Comparison of ENCODE assay signal across 9 mouse cellular contexts in the genomic region with DNA sequence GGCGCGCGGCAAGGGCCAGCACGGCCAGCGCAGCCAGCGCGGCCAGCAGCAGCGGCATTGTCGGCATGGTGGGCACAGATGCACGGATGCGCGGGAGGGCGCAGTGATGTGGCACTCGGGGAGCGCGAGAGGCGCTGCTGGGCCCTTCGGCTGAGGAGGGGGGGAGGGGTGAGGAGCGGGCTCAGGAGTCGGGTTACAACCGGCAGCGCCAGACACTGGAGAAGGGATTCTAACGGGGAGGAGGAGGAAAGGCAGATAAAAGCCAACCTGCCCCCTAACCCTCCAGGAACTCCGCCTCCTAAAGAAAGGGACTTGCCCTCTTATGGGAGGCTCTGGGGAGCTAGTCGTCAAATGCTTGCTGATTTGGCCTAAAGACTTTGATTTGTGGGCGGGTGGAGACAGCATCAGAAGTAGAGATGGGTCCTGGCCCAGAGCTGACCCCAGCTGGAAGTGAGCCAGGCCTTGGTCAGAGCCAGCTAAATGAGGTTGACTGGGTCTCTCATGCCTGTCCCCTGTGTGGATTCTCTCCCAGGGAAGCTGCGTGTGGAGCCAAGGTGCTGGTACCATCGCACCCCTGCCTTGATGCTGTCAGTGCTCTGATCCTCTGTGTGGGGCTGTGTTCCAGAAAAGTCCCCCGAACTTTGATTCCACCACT. TPM values are rescaled to one million over a fixed set of nuclear protein-coding genes. Genes with fewer than 3 reads are reported as not detected.
A peak's percentile ranks its signal among the peaks of the same experiment; 100 is the strongest.
DNase-seq lines count a peak whose midpoint lies in the region; ATAC-seq and TF ChIP-seq lines count a peak whose summit lies in the region.
"Had no signal": no experiment of that assay in that cellular context is flagged by ENCODE, and none has a peak within 500 bp of the region (broad histone marks: within the 10 kb centered on the region; RNA-seq: fewer than 3 reads in every experiment).

Gene Cpz (minus strand): TSS at position 230 of the 655 bp plus-strand sequence.

- H3K27me3 ChIP-seq in lung, embryonic 14.5 days (ENCODE audit: insufficient read depth, low read length): peaks cover 16% of the 10 kb centered on the region; the same call in 1 of the 2 replicates
- H3K27me3 ChIP-seq in hindbrain, embryonic 10.5 days (ENCODE audit: insufficient read depth, poor library complexity, severe bottlenecking): peaks cover 62% of the 10 kb centered on the region
- no peaks in the 10 kb centered on the region for H3K27me3 ChIP-seq in testis, adult 2 months (ENCODE audit: control insufficient read depth, insufficient read depth, low read length)

- TF ChIP-seq CTCF in lung, embryonic 14.5 days (IDR thresholded peaks at IDR 0.05; ENCODE audit: low read depth): peak; percentile 50
- TF ChIP-seq CTCF in testis, adult 2 months (IDR thresholded peaks at IDR 0.05; ENCODE audit: control insufficient read depth, insufficient read depth, insufficient replicate concordance, low read depth, low read length): no peak

- peak; percentile 90 for ATAC-seq in lung, embryonic 14.5 days (ENCODE audit: insufficient read depth)

- H3K9ac ChIP-seq in lung, embryonic 14.5 days: peak within 1 kb of the TSS; percentile 30
- H3K9ac ChIP-seq: liver, embryonic 15.5 days had no signal

- TF ChIP-seq POLR2A in testis, adult 2 months (IDR thresholded peaks at IDR 0.05; ENCODE audit: control insufficient read depth, low read depth, low read length): peak; percentile 46

- 2% methylated on average over 29 of the region's 29 CpGs for WGBS in lung, embryonic 14.5 days
- 2% methylated on average over 29 of the region's 29 CpGs for WGBS in hindbrain, embryonic 10.5 days

- peak within 1 kb of the TSS; percentile 59 for H3K4me2 ChIP-seq in lung, embryonic 14.5 days
- H3K4me2 ChIP-seq: liver, embryonic 15.5 days had no signal

- H3K4me1 ChIP-seq in lung, embryonic 14.5 days (ENCODE audit: insufficient read depth): peaks cover 6% of the 10 kb centered on the region
- peaks cover 30% of the 10 kb centered on the region for H3K4me1 ChIP-seq in hindbrain, embryonic 10.5 days (replicated peaks)
- peaks cover 16% of the 10 kb centered on the region for H3K4me1 ChIP-seq in testis, adult 2 months (ENCODE audit: control insufficient read depth, insufficient read depth, low read length)
- H3K4me1 ChIP-seq: liver, embryonic 15.5 days had no signal

- no peaks in the 10 kb centered on the region for H3K9me3 ChIP-seq in lung, embryonic 14.5 days (ENCODE audit: low read depth, low read length)
- H3K9me3 ChIP-seq in hindbrain, embryonic 10.5 days: no peaks in the 10 kb centered on the region
- H3K9me3 ChIP-seq: liver, embryonic 15.5 days had no signal

- peak within 1 kb of the TSS; percentile 27 for H3K4me3 ChIP-seq in lung, embryonic 14.5 days (ENCODE audit: low read depth, low read length)
- H3K4me3 ChIP-seq in hindbrain, embryonic 10.5 days: peak within 1 kb of the TSS; percentile 52
- H3K4me3 ChIP-seq in testis, adult 2 months (ENCODE audit: control insufficient read depth, low read depth, low read length): peak within 1 kb of the TSS; percentile 23
- H3K4me3 ChIP-seq: liver, embryonic 15.5 days had no signal

- no peak within 1 kb of the TSS for H3K27ac ChIP-seq in lung, embryonic 14.5 days (ENCODE audit: low read depth)
- peak within 1 kb of the TSS; percentile 82 for H3K27ac ChIP-seq in hindbrain, embryonic 10.5 days
- no peak within 1 kb of the TSS for H3K27ac ChIP-seq in testis, adult 2 months (ENCODE audit: control insufficient read depth, insufficient read depth, low read depth, low read length)
- H3K27ac ChIP-seq: liver, embryonic 15.5 days had no signal

- DNase-seq in lung, embryonic 14.5 days: peak; percentile 83
- no peak for DNase-seq in lung, postnatal 36 days
- peak; percentile 75 for DNase-seq in embryo, embryonic 11.5 days (ENCODE audit: low read depth, low spot score)
- DNase-seq in hindbrain, embryonic 10.5 days (ENCODE audit: low spot score): peak; percentile 91
- DNase-seq in lung, postnatal 14 days: peak; percentile 11
- DNase-seq in cerebellum, adult 9-11 months: no peak
- DNase-seq in thymus, postnatal 0 days (ENCODE audit: low spot score): no peak

- H3K36me3 ChIP-seq in lung, embryonic 14.5 days (ENCODE audit: insufficient read depth): no peaks in the 10 kb centered on the region
- no peaks in the 10 kb centered on the region for H3K36me3 ChIP-seq in hindbrain, embryonic 10.5 days
- no peaks in the 10 kb centered on the region for H3K36me3 ChIP-seq in testis, adult 2 months (ENCODE audit: control insufficient read depth, insufficient read depth, low read length)
- H3K36me3 ChIP-seq: liver, embryonic 15.5 days had no signal

RNA-seq across cellular contexts. Expression of gene Cpz, which starts in this region (rescaled TPM):
- 5.3 and 5.4 TPM in 2 replicates for polyA plus RNA-seq in lung, embryonic 14.5 days (2014; fragmentation: Nextera tagmentation; extraction: Ambion mirVana)
- polyA plus RNA-seq in hindbrain, embryonic 10.5 days (2016; fragmentation: Nextera tagmentation; extraction: Ambion mirVana): 4.7 and 5.0 TPM in 2 replicates
- 1.4 and 2.9 TPM in 2 replicates for polyA plus RNA-seq in testis, adult 2 months (2012; rRNA removed)
- polyA plus RNA-seq in thymus, postnatal 0 days (2015; fragmentation: Nextera tagmentation; extraction: Ambion mirVana): 0.60 and 0.72 TPM in 2 replicates

Comparison
In these comparisons a context has a peak if more than half of its experiments do, and no peak if none do; other contexts are left out.
1. DNase-seq: peak in lung, embryonic 14.5 days (single experiment), embryo, embryonic 11.5 days (single experiment), hindbrain, embryonic 10.5 days (single experiment) and lung, postnatal 14 days (single experiment); none in lung, postnatal 36 days (single experiment), cerebellum, adult 9-11 months (single experiment) and thymus, postnatal 0 days (single experiment).
2. Peak in every context shown above with its lines, with median percentiles within 50 percentile points of each other: H3K4me3 ChIP-seq.